Mouse (Mus musculus): ENCODE measurements at regions not wholly inside any gene's neighbourhood (a gene's known extent, or its start where the extent isn't known, plus 50 kb on each side); places are given as distances from the start of the nearest gene placed in this dataset.
A peak's percentile ranks its signal among the peaks of the same experiment; 100 is the strongest.

DNA sequence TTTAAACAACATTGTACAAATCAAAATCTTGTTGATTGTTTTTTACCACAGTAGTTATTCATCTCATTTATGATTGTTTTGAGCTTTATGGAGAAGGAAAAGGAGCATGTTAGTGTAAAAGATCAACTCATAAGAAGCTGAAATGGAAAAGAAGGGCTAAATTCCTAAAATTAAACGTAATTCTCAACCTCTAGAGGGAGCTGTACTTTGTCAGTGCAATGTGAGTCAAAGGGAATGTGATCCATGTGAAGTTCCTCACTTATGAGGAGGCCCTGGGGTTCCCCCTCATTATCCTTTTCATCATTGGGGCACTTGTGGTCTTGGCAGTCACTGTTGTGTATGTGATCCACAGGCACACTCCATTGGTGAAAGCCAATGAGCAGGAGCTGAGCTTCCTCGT, 54.0 kb upstream of the Vmn2r7 start:
- H3K27me3 ChIP-seq (ENCODE audit: control insufficient read depth, insufficient read depth, low read length) = no peaks in the 10 kb centered on the region
- no peak for ATAC-seq (replicated peaks; ENCODE audit: extremely low read depth, insufficient read depth, low FRiP score)

DNA sequence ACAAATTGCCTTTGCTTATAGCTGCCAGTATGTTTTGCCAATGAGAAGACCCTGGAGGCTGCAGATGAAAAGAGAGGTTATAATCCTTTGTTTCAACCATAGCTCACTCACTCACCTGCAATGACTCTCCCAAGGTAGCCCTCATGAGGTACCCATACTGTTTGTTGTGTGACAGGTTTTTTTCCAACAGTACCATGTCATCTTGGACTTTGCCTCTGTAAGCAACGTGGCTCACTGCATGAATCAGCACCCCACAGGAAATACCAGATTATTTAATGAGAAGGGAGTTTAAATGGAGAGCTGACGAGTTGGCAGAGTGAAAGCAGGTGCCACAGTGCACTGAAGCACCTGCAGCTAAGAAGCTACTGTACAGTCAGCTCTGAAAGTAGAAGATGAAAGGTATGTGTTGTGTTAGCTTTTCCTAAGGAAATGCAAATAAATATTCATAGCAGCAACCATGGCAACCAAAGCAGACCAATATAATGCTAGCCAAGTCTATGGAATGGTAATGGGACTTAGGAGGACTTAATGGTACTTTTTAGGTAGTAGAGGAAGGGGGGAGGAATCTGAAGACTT, 56.8 kb upstream of the Vmn2r7 start:
- Histone ChIP-seq H3K36me3 (ENCODE audit: control insufficient read depth, insufficient read depth) (no peaks in the 10 kb centered on the region), H3K4me3 (ENCODE audit: low read length) (no peak overlapping the region), H3K4me2 (ENCODE audit: low read depth, low read length) (no peak overlapping the region), H3K9me3 (replicated peaks; ENCODE audit: control insufficient read depth, low read length) (no peaks in the 10 kb centered on the region), H3K4me1 (ENCODE audit: control insufficient read depth, insufficient read depth, low read length) (no peaks in the 10 kb centered on the region), H3K27ac (ENCODE audit: low read length) (no peak overlapping the region), H3K27me3 (ENCODE audit: control insufficient read depth, insufficient read depth, low read length) (no peaks in the 10 kb centered on the region), H3K9ac (ENCODE audit: low read length) (no peak overlapping the region)
- no peak for ATAC-seq (replicated peaks; ENCODE audit: extremely low read depth, insufficient read depth, low FRiP score)
- WGBS = 37% methylated on average over 2 of the region's 2 CpGs

More for the DNA sequence above, 54.0 kb upstream of the Vmn2r7 start:
- H3K36me3 ChIP-seq (ENCODE audit: control insufficient read depth, insufficient read depth) = no peaks in the 10 kb centered on the region
- no peaks in the 10 kb centered on the region for H3K9me3 ChIP-seq (replicated peaks; ENCODE audit: control insufficient read depth, low read length)
- 59% methylated on average over 2 of the region's 2 CpGs for WGBS
- no peak overlapping the region for H3K9ac ChIP-seq (ENCODE audit: low read length)
- H3K4me2 ChIP-seq (ENCODE audit: low read depth, low read length) = no peak overlapping the region
- H3K4me1 ChIP-seq (ENCODE audit: control insufficient read depth, insufficient read depth, low read length) = no peaks in the 10 kb centered on the region
- no peak overlapping the region for H3K4me3 ChIP-seq (ENCODE audit: low read length)
- H3K27ac ChIP-seq (ENCODE audit: low read length) = no peak overlapping the region

DNA sequence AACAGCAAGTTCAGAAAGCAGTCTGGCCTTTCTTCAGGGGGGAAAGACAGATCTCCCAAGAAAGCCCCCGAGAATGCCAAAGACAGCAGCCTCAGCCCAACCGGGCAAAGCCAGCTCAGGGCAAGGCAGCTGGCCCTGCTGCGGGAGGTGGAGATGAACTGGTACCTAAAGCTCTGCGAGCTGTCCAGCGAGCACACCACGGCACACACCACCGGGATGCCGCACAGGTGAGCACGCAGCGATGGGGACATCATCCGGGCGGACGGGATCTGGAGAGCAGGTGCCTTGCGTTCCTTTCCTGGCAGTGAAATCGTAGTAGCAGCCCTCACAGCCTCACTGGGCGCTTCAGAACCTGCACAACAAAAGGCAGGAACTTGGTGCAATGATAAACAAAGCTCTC, 104.7 kb upstream of the Vmn2r7 start:
- WGBS = 19% methylated on average over 16 of the region's 16 CpGs
- peak overlapping the region; percentile 14; the same call in 1 of the 2 replicates for H3K4me3 ChIP-seq (ENCODE audit: low read length)

DNA sequence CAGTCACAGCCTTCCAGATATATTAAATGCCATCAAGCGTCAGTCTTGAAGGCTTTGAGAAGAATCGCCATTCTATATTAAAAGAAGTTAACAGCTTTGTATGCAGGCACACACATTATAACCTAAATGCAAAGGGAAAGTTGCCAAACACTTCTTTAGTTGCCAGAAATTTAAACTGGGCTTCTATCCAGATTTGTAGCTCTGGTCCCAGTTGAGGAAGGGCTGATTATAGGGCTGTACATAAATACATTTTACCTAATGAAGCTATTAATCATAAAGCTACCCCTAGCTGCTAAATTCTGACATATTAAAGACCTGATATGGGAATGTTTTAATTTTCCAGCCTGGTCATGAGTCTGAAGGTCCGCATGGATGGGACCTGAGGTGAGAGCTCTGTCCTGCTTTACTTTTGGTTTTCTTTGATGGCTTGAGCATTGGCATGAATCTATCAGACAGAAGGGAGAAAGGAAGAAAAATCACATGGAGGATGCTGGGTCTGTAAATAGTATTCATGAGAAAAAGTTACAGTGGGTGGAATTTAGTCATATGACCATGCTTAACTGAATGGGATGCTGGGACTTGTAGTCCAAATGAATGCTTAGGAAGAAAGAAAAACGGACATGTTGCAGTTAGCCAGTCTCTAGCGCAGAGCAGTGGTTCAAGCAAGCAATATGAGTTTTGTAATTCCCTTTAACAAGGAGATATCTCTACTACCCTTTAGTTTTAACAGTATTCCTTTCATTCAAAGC, 120.3 kb upstream of the Vmn2r7 start:
- Histone ChIP-seq H3K9ac (ENCODE audit: low read length) (no peak overlapping the region), H3K4me3 (ENCODE audit: low read length) (no peak overlapping the region), H3K27ac (ENCODE audit: low read length) (no peak overlapping the region), H3K36me3 (ENCODE audit: control insufficient read depth, insufficient read depth) (no peaks in the 10 kb centered on the region), H3K9me3 (replicated peaks; ENCODE audit: control insufficient read depth, low read length) (no peaks in the 10 kb centered on the region), H3K4me2 (ENCODE audit: low read depth, low read length) (peak overlapping the region; percentile 30; the same call in 1 of the 2 replicates), H3K4me1 (ENCODE audit: control insufficient read depth, insufficient read depth, low read length) (no peaks in the 10 kb centered on the region; the same call in 1 of the 2 replicates), H3K27me3 (ENCODE audit: control insufficient read depth, insufficient read depth, low read length) (no peaks in the 10 kb centered on the region)
- ATAC-seq (replicated peaks; ENCODE audit: extremely low read depth, insufficient read depth, low FRiP score) = no peak
- 71% methylated on average over 5 of the region's 5 CpGs for WGBS

More for the DNA sequence above, 104.7 kb upstream of the Vmn2r7 start:
- Histone ChIP-seq H3K36me3 (ENCODE audit: control insufficient read depth, insufficient read depth) (no peaks in the 10 kb centered on the region), H3K4me2 (ENCODE audit: low read depth, low read length) (peak overlapping the region; percentile 32), H3K9me3 (replicated peaks; ENCODE audit: control insufficient read depth, low read length) (no peaks in the 10 kb centered on the region), H3K27me3 (ENCODE audit: control insufficient read depth, insufficient read depth, low read length) (peaks cover 4% of the 10 kb centered on the region), H3K9ac (ENCODE audit: low read length) (no peak overlapping the region), H3K27ac (ENCODE audit: low read length) (no peak overlapping the region), H3K4me1 (ENCODE audit: control insufficient read depth, insufficient read depth, low read length) (no peaks in the 10 kb centered on the region)
- ATAC-seq (replicated peaks; ENCODE audit: extremely low read depth, insufficient read depth, low FRiP score) = no peak

DNA sequence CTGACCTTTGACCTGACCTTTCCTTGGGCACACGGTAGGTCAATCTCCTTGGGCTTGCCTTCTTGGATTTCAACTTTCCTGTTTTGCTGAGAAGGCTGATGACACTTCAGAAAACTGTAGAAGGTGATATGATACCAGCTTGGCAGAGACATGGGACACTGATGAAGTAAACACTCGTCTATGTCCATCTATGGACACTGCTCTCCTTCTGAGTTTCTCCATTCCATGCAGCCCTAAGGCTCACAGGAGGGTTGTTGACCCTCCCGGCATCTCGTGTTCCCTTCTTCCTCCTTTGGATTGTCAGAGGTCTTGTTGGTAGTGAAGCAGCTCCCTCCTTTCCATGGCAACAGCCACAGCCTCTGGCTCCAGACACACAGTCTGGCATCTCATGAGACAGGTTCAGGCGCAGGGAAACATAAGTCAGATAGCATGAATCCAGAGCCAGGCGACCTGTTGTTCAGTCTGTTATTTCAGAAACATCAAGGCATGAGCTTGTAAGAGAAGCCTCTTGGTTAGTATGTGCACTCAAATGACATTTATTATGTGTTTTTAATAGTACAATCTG, 120.9 kb upstream of the Vmn2r7 start:
- no peak overlapping the region for H3K4me3 ChIP-seq (ENCODE audit: low read length)
- no peak overlapping the region for H3K4me2 ChIP-seq (ENCODE audit: low read depth, low read length)
- no peaks in the 10 kb centered on the region for H3K27me3 ChIP-seq (ENCODE audit: control insufficient read depth, insufficient read depth, low read length)
- 67% methylated on average over 6 of the region's 6 CpGs for WGBS
- no peak overlapping the region for H3K27ac ChIP-seq (ENCODE audit: low read length)
- ATAC-seq (replicated peaks; ENCODE audit: extremely low read depth, insufficient read depth, low FRiP score) = no peak
- no peaks in the 10 kb centered on the region for H3K36me3 ChIP-seq (ENCODE audit: control insufficient read depth, insufficient read depth)
- no peak overlapping the region for H3K9ac ChIP-seq (ENCODE audit: low read length)
- H3K9me3 ChIP-seq (replicated peaks; ENCODE audit: control insufficient read depth, low read length) = no peaks in the 10 kb centered on the region
- no peaks in the 10 kb centered on the region; the same call in 1 of the 2 replicates for H3K4me1 ChIP-seq (ENCODE audit: control insufficient read depth, insufficient read depth, low read length)

DNA sequence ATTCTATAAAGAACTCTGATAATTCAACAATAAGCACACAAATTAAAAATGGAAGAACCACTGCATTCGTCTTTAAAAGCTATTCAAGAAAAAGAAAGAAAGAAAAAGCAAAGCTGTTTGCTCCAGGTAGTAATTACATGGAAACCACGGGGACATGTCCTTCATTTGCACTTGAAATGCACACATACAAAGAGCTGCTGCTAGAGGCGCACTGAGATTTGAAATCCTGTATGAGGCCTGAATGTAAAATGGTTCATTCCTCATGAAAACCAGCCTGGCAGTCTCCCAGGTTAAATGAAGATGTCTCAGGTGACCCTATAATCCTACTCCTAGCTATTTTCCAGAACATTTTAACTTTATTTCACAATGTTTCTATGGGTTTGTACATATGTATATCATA, 123.7 kb upstream of the Vmn2r7 start:
- no peak overlapping the region for H3K27ac ChIP-seq (ENCODE audit: low read length)

DNA sequence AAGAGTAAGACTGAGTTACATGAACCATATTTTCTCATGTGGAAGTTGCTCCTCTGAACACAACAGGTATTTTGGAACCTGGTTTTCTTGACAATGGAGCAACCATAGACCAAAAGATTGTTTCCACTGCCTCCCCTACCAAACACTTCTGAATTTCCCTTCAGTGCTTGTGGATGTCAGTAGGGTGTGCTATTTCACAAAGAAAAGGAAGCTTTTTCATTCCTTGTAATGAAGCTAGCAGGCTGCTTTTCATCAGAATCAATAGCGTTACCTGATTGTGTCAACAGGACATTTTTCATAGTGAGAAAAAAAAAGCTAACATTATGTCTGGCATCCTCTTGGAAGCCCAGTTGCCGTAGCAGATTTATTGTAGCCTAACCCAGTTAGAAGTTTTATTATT, 124.8 kb upstream of the Kcnab1 start:
- H3K4me2 ChIP-seq (ENCODE audit: low read depth, low read length) = no peak overlapping the region
- H3K9ac ChIP-seq (ENCODE audit: low read length) = no peak overlapping the region
- no peaks in the 10 kb centered on the region for H3K4me1 ChIP-seq (ENCODE audit: control insufficient read depth, insufficient read depth, low read length)
- WGBS = 49% methylated on average over 2 of the region's 2 CpGs
- H3K9me3 ChIP-seq (replicated peaks; ENCODE audit: control insufficient read depth, low read length) = no peaks in the 10 kb centered on the region
- ATAC-seq (replicated peaks; ENCODE audit: extremely low read depth, insufficient read depth, low FRiP score) = no peak
- H3K36me3 ChIP-seq (ENCODE audit: control insufficient read depth, insufficient read depth) = no peaks in the 10 kb centered on the region
- H3K27me3 ChIP-seq (ENCODE audit: control insufficient read depth, insufficient read depth, low read length) = no peaks in the 10 kb centered on the region
- no peak overlapping the region for H3K27ac ChIP-seq (ENCODE audit: low read length)
- no peak overlapping the region for H3K4me3 ChIP-seq (ENCODE audit: low read length)

More for the DNA sequence above, 123.7 kb upstream of the Vmn2r7 start:
- Histone ChIP-seq H3K4me1 (ENCODE audit: control insufficient read depth, insufficient read depth, low read length) (no peaks in the 10 kb centered on the region; the same call in 1 of the 2 replicates), H3K9me3 (replicated peaks; ENCODE audit: control insufficient read depth, low read length) (no peaks in the 10 kb centered on the region), H3K36me3 (ENCODE audit: control insufficient read depth, insufficient read depth) (no peaks in the 10 kb centered on the region), H3K27me3 (ENCODE audit: control insufficient read depth, insufficient read depth, low read length) (no peaks in the 10 kb centered on the region), H3K9ac (ENCODE audit: low read length) (no peak overlapping the region), H3K4me3 (ENCODE audit: low read length) (no peak overlapping the region), H3K4me2 (ENCODE audit: low read depth, low read length) (no peak overlapping the region)
- WGBS = 69% methylated on average over 3 of the region's 3 CpGs
- no peak for ATAC-seq (replicated peaks; ENCODE audit: extremely low read depth, insufficient read depth, low FRiP score)

DNA sequence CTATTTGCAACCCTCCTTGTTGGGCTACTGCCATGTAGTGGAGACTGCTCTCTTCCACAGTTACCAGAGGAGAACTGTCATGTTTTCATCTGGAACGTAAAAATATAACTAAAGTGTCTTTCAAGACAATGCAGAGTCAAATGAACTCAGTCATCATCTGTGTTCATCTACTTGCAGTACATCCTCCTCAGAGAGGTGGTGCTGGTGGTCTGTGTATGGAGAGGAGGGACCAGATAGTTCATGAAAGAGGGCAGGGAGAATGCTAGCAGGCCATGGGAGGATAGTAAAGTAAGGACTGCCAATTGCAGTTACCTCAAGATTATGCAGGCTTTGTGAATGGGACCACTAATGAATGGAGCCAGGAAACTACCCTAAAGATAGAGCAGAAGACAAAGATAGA, 121.5 kb upstream of the Kcnab1 start:
- Histone ChIP-seq H3K27ac (ENCODE audit: low read length) (no peak overlapping the region), H3K4me1 (ENCODE audit: control insufficient read depth, insufficient read depth, low read length) (no peaks in the 10 kb centered on the region), H3K9ac (ENCODE audit: low read length) (no peak overlapping the region), H3K36me3 (ENCODE audit: control insufficient read depth, insufficient read depth) (no peaks in the 10 kb centered on the region), H3K4me2 (ENCODE audit: low read depth, low read length) (no peak overlapping the region), H3K4me3 (ENCODE audit: low read length) (no peak overlapping the region), H3K9me3 (replicated peaks; ENCODE audit: control insufficient read depth, low read length) (no peaks in the 10 kb centered on the region), H3K27me3 (ENCODE audit: control insufficient read depth, insufficient read depth, low read length) (no peaks in the 10 kb centered on the region)
- no peak for ATAC-seq (replicated peaks; ENCODE audit: extremely low read depth, insufficient read depth, low FRiP score)
- WGBS = 60% methylated on average over 1 of the region's 1 CpGs

DNA sequence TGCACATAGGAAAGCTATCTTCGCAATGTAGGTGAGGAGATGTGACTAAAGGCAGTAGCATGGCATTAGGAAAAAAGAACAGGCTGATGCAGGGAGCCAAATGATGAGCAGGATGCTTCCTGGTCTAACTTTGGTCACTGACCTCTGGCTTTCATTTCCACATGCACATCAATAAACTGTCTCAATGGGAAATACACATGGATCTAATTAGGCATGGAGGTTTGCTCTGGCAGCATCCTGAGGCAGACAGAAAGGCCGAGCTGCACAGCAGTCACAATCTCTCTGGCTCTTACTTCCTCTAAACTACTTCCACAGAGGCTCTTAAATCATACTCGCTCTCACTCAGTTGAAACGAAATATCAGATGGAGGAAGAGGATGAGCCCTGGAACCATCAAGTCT, 112.7 kb upstream of the Kcnab1 start:
- no peak for ATAC-seq (replicated peaks; ENCODE audit: extremely low read depth, insufficient read depth, low FRiP score)
- no peak overlapping the region for H3K27ac ChIP-seq (ENCODE audit: low read length)

More for the DNA sequence above, 112.7 kb upstream of the Kcnab1 start:
- H3K9me3 ChIP-seq (replicated peaks; ENCODE audit: control insufficient read depth, low read length) = no peaks in the 10 kb centered on the region
- no peak overlapping the region for H3K9ac ChIP-seq (ENCODE audit: low read length)
- H3K4me1 ChIP-seq (ENCODE audit: control insufficient read depth, insufficient read depth, low read length) = no peaks in the 10 kb centered on the region
- no peak overlapping the region for H3K4me2 ChIP-seq (ENCODE audit: low read depth, low read length)
- 66% methylated on average over 4 of the region's 4 CpGs for WGBS
- no peaks in the 10 kb centered on the region for H3K36me3 ChIP-seq (ENCODE audit: control insufficient read depth, insufficient read depth)
- no peak overlapping the region for H3K4me3 ChIP-seq (ENCODE audit: low read length)
- no peaks in the 10 kb centered on the region for H3K27me3 ChIP-seq (ENCODE audit: control insufficient read depth, insufficient read depth, low read length)

All from heart, embryonic 16.5 days (tissue).